Mouse (Mus musculus) adrenal gland, adult 18-20 months (tissue): ENCODE data around the gene Olfr127. TPM values are rescaled to one million over a fixed set of nuclear protein-coding genes. Genes with fewer than 3 reads are reported as not detected.
"Not testable (repeated sequence)": the region's sequence is repeated elsewhere in the genome, so short reads cannot be mapped to it uniquely, and the experiment has no call there.

ENCODE experiments used
- DNase-seq, 2 experiments: peaks; one replicate each; pipeline ENCODE4 v3.0.0; 2021 to 2022; ENCODE audit warnings: low spot score in 2 of 2
- long read RNA-seq, 2 experiments: library from polyadenylated mRNA; stranded (forward); transcript quantifications; one replicate each; pipeline ENCODE4 v2.0.0; 2021
- total RNA-seq, 2 experiments: library from RNA; stranded (reverse); gene quantifications; 1 replicate in 1 of 2; 2 replicates in 1 of 2; pipeline ENCODE4 v1.2.3; 2021

The Olfr127 gene
- not detected for total RNA-seq
- long read RNA-seq, experiment 1, result 0 reads
- long read RNA-seq, experiment 2, result 0 reads

DNA sequence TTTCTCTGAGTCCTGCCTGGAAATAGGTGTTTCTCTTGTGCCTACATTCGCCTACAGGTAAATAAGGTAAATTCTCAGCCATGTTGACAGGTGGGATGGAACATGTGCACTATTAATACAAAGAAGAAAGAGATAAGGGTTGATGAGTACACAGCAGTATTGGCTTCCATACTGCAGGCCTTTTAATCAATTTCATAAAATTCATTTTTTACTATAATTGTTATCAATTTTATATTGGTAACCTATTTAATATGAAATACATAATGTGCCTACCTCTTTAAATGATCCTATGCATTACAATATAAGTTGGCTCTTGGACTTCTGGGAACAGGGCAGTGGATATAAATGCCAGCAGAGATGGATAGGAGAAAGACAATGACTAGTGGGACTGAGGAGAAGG is at the start of gene Olfr127:
TSS of gene Olfr127 (plus strand) at position 301 of the 400 bp plus-strand sequence.
- DNase-seq, result no peak

DNA sequence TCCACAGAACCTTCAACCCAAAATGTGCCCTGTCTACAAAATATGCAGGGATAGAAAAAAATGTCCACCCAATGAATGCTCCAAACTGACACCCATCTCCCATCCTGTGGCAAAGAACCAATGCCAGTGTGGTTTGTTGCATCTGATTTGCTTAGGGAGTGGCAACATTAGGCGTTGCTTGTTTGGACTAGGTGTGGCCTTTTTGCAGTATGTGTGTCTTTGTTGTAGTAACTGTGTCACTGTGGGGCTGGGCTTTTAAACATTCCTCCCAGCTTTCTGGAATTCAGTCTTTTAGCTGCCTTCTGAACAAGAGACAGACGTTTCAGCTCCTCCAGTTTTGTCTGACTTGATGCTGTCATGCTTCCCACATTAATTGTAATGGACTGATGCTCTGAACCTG is 36.3 kb upstream of the Olfr127 start:
- no peak for DNase-seq

DNA sequence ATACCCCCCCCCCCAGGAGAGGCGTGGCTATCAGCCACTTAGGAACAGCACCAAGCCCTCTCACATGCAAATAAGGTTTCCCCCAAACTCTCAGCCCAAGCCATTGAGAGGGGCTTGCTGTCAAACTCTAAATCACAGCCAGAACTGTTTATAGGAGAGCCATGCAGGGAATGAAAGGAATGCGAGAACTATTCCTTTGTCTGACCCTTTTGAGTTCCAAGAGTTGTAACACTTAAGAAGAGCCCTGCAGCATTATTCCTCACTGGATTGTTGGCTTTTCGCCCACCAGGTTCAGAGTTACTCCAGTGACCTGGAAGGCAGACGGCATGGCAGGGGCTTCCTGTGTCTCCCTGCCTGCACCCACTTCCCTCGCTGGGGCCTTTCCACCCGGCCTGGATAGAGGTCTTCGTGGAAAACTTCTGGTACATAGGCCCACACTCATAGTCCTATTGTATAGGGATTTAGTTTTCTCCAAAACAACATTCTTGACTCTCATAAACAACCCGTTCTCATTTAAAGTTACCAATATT is 30.5 kb upstream of the Olfr127 start:
- DNase-seq, result no peak

DNA sequence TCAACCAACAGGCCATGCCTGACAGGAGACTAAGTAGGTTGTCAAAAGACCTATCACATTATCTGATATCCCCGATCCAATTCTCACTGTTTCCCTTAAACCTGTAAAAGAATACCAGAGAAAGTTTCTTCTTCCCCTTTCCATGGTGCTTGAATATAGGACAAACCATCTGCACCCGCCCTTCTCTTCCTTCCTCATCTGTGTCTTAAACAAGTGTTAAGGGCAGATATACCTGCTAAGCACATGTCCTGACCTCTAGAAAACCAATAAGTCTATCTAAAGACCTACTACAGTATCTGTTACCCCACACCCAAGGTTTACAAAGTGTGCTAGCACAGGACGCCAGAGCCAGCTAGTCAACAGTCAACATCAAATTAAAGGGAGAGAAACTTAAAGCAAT is 26.4 kb upstream of the Olfr127 start:
- no peak for DNase-seq

DNA sequence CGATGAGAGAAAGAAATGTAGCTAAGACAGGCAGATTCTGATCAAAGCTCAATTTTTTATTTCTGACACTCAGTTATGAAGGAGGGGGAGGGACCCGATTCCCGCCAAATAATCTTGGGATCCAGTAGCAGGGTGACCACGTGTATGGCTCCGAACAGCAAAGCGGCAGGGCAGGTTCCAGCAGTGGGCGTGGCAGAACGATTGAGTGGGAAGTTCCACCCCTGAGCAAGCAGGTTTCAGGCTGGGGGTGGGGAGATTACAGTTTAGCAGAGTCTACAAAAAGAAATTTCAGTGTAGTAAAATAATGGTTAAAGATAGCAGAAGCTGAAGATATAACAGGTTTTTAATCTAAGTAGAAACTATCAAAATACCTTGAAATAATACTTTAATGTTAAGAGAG is 6.6 kb downstream of the Olfr127 start:
- not testable (repeated sequence) for DNase-seq

DNA sequence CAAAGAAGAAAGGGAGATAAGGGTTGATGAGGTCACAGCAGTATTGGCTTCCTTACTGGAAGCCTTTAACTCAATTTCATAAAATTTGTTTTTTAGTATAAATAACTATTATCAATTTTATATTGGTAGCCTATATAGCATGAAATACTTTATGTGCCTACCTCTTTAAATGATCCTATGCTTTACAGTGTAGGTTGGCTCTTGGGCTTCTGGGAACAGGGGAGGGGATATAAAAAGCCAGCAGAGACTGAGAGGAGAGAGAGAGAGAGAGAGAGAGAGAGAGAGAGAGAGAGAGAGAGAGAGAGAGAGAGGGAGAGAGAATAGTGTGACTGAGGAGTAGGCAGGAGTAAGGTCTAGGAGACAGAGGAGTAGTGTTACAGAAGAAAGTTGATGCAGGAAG is 20.0 kb downstream of the Olfr127 start, which contains the start of gene Olfr128:
TSS of gene Olfr128 (plus strand) at position 301 of the 400 bp plus-strand sequence.
- DNase-seq, result no peak

DNA sequence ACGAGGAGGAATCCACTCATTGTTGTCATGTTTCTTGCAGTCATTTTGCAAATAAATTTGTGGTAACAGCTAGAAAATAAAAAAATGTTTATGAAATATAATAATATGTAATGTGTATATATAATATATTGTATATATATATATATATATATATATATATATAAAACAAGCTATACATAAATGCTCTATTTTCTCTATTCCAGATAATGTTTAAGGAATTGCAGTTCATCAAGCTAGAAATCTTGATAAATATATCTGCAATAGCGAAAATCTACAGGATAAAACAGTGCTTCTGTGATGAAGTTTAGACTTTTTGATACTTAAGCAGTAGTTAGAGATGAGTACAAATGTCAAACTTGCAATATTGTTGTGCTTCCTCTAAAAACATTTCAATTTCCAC is 52.7 kb downstream of the Olfr127 start, which contains the start of gene Olfr761:
TSS of gene Olfr761 (minus strand) at position 101 of the 400 bp plus-strand sequence.
- DNase-seq, result no peak

Other genes starting within 250 kb of the Olfr127 start
- not detected for gene Olfr117, start 236.7 kb upstream of the Olfr127 start, total RNA-seq
- not detected for gene Olfr118, start 233.4 kb upstream of the Olfr127 start, total RNA-seq
- gene Olfr119, start 203.9 kb upstream of the Olfr127 start, total RNA-seq, result not detected
- not detected for gene Olfr120, start 178.6 kb upstream of the Olfr127 start, total RNA-seq
- gene Olfr121, start 151.6 kb upstream of the Olfr127 start, total RNA-seq, result not detected
- not detected for gene Olfr122, start 131.8 kb upstream of the Olfr127 start, total RNA-seq
- not detected for gene Olfr123, start 106.9 kb upstream of the Olfr127 start, total RNA-seq
- not detected for gene Olfr124, start 100.5 kb upstream of the Olfr127 start, total RNA-seq
- not detected for gene Olfr125, start 67.5 kb upstream of the Olfr127 start, total RNA-seq
- gene Olfr126, start 53.0 kb upstream of the Olfr127 start, total RNA-seq, result not detected
- not detected for gene Olfr128, start 20.1 kb downstream of the Olfr127 start, total RNA-seq
- gene Olfr761, start 52.6 kb downstream of the Olfr127 start, total RNA-seq, result not detected
- not detected for gene Olfr129, start 159.6 kb downstream of the Olfr127 start, total RNA-seq
- not detected for gene Olfr130, start 163.5 kb downstream of the Olfr127 start, total RNA-seq
- gene Olfr131, start 188.3 kb downstream of the Olfr127 start, total RNA-seq, result not detected
- gene Olfr132, start 234.1 kb downstream of the Olfr127 start, total RNA-seq, result not detected
- not detected for gene Olfr133, start 244.8 kb downstream of the Olfr127 start, total RNA-seq